Mouse (Mus musculus) cerebellum, adult 2 months (tissue): ENCODE data around the gene Gnat2.

Experiments
- CTCF ChIP-seq: fragments of 200-500 bp; IDR thresholded peaks from 2 replicates; pipeline ENCODE4 v1.5.1; 2011; ENCODE audit warnings: low read depth, mild to moderate bottlenecking, control low read depth, low read length, moderate library complexity, borderline replicate concordance; ENCODE audit not compliant: insufficient read depth
- POLR2A ChIP-seq: fragments of 200-500 bp; IDR thresholded peaks from 2 replicates; pipeline ENCODE4 v1.6.1; 2011; ENCODE audit warnings: low read length, control low read depth, borderline replicate concordance; ENCODE audit not compliant: insufficient read depth

DNA sequence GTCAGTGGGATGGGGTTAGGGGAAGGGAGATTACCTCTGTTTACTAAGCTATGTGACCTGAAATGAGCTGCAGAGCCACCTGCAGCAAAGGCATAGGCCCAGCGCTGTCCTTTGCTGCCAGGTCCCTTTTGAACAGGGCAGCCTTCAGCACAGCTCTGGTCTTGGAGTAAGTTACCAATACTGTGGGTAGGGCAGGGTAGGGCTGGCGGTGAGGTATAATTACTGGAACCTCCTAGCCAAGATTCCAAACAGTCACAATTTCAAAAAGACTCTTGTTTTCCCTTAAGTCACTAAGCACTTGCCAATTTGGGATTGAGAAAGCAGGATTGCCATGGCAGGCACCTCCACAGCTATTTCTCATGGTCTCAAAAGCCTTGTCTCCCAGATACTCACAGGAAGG, 2.0 kb upstream of the Gnat2 start:
- no peak for TF ChIP-seq POLR2A
- TF ChIP-seq CTCF, result no peak
